Mouse (Mus musculus): ENCODE data around the gene Efna5.

DNA sequence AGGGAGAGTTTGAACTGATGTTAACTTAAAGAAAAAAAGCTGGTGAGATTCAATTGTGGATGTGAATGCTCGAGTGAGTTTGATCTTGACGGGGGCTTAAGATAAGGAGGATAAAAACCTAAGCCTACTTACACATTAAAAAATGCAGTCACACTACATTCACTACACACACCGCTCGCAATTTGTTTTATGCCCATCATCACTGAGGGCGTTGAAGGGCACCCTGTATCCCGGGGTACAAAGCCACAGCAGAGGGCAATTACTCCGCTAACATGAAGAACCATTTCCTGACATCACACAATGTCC lies 94.6 kb downstream of the Efna5 start:
- TF ChIP-seq POLR2A (IDR thresholded peaks at IDR 0.05; ENCODE audit: low read depth, low read length) (no peak), CTCF (conservative IDR thresholded peaks at IDR 0.05; ENCODE audit: insufficient read depth, insufficient read length, low read depth, low read length) (no peak)
